Mouse (Mus musculus) small intestine, adult 10 weeks (tissue): ENCODE results near the gene Islr2. TPM values are rescaled to one million over a fixed set of nuclear protein-coding genes. Genes with fewer than 3 reads are reported as not detected.

Experiments
- polyA plus RNA-seq: library from polyadenylated mRNA; stranded (reverse); fragments of 350-450 nt; fragmentation: Illumina TruSeq; extraction: RNeasy Lipid Tissue Mini Kit (QIAGEN cat#74804); gene quantifications from one replicate; pipeline ENCODE4 v1.2.3, GENCODE M21; 2014; ENCODE audit warnings: low replicate concordance

Gene Islr2
- not detected for polyA plus RNA-seq

GRCm38 (mm10) chr9:58203516-58204447, at the start of gene Islr2, which contains the start of gene Islr:
TSS of gene Islr2 (minus strand) at chr9:58204319.
TSS of gene Islr (minus strand) at chr9:58204306.

GRCm38 (mm10) chr9:58253033-58253804, 49.1 kb upstream of the Islr2 start, which contains the start of gene Stoml1:
TSS of gene Stoml1 (plus strand) at chr9:58253164.

GRCm38 (mm10) chr9:58249592-58250192, 45.6 kb upstream of the Islr2 start, which contains the start of gene Pml:
TSS of gene Pml (minus strand) at chr9:58249786.

Other genes with a start within 250 kb of the Islr2 start
- not detected for gene Cyp11a1, start 197.9 kb downstream of the Islr2 start, polyA plus RNA-seq
- gene Stra6, start 140.5 kb downstream of the Islr2 start, polyA plus RNA-seq: not detected
- gene Ccdc33, start 85.5 kb downstream of the Islr2 start, polyA plus RNA-seq: not detected
- 0.67 TPM for gene Islr, start within 50 bp of the Islr2 start, polyA plus RNA-seq
- 3.6 TPM for gene Pml, start 45.5 kb upstream of the Islr2 start, polyA plus RNA-seq
- gene Stoml1, start 48.8 kb upstream of the Islr2 start, polyA plus RNA-seq: 6.9 TPM
- gene Loxl1, start 108.9 kb upstream of the Islr2 start, polyA plus RNA-seq: 0.19 TPM
- not detected for gene Tbc1d21, start 166.1 kb upstream of the Islr2 start, polyA plus RNA-seq